Mouse (Mus musculus) MEL (cell line): ENCODE measurements around the gene Rfx7. TPM values are rescaled to one million over a fixed set of nuclear protein-coding genes. Genes with fewer than 3 reads are reported as not detected.
A peak's percentile ranks its signal among the peaks of the same experiment; 100 is the strongest.

Experiments
- DNase-seq: peaks from one replicate; pipeline ENCODE4 v3.0.0; 2011; ENCODE audit warnings: low read depth, low spot score
- H3K27ac ChIP-seq: 2 replicates; pipeline ENCODE4 v1.5.1; 2012; ENCODE audit warnings: low read depth, mild to moderate bottlenecking, control low read depth, low read length, moderate library complexity; ENCODE audit not compliant: control insufficient read depth
- H3K27me3 ChIP-seq, 2 experiments: fragments of 150-350 bp in 1 of 2; sonication (generic) in 1 of 2; 2 replicates each; pipeline ENCODE4 v1.6.1; 2012; ENCODE audit warnings: low read length in 2 of 2, mild to moderate bottlenecking in 2 of 2, improper control_type of control experiment in 1 of 2, moderate library complexity in 1 of 2; ENCODE audit not compliant: insufficient read depth in 2 of 2, control insufficient read depth in 1 of 2
- H3K36me3 ChIP-seq, 2 experiments: 2 replicates each; pipeline ENCODE4 v1.6.1; 2012 to 2014; ENCODE audit warnings: low read length in 2 of 2, improper control_type of control experiment in 1 of 2, inconsistent platforms in 1 of 2, mild to moderate bottlenecking in 1 of 2; ENCODE audit not compliant: insufficient read depth in 2 of 2, control insufficient read depth in 1 of 2
- H3K4me1 ChIP-seq, 2 experiments: fragments of 150-350 bp in 1 of 2; sonication (generic) in 1 of 2; 2 replicates each; pipeline ENCODE4 v1.6.1; 2012; ENCODE audit warnings: low read length in 2 of 2, improper control_type of control experiment in 1 of 2, mild to moderate bottlenecking in 1 of 2; ENCODE audit not compliant: insufficient read depth in 2 of 2, control insufficient read depth in 1 of 2
- H3K4me3 ChIP-seq, 2 experiments: fragments of 150-350 bp in 1 of 2; sonication (generic) in 1 of 2; 2 replicates each; pipeline ENCODE4 v1.5.1; 2012; ENCODE audit warnings: low read depth in 2 of 2, low read length in 2 of 2, mild to moderate bottlenecking in 2 of 2, moderate library complexity in 2 of 2, control low read depth in 1 of 2, improper control_type of control experiment in 1 of 2; ENCODE audit not compliant: control insufficient read depth in 1 of 2, insufficient read depth in 1 of 2
- H3K79me2 ChIP-seq: 2 replicates; pipeline ENCODE4 v1.6.1; 2012; ENCODE audit warnings: mild to moderate bottlenecking, low read length, moderate library complexity; ENCODE audit not compliant: control insufficient read depth, poor library complexity, insufficient read depth
- H3K9ac ChIP-seq: 2 replicates; pipeline ENCODE4 v1.6.1; 2012; ENCODE audit warnings: low read depth, mild to moderate bottlenecking, control low read depth, low read length, moderate library complexity; ENCODE audit not compliant: control insufficient read depth, poor library complexity, severe bottlenecking
- H3K9me3 ChIP-seq: fragments of 150-350 bp; sonication (generic); replicated peaks from 2 replicates; pipeline ENCODE4 v1.6.1; 2012; ENCODE audit warnings: mild to moderate bottlenecking, low read length, improper control_type of control experiment, moderate library complexity; ENCODE audit not compliant: insufficient read depth
- CHD1 ChIP-seq: IDR thresholded peaks from 2 replicates; pipeline ENCODE4 v1.6.1; 2012; ENCODE audit warnings: low read depth, mild to moderate bottlenecking, inconsistent platforms, low read length, improper control_type of control experiment
- E2F4 ChIP-seq: IDR thresholded peaks from 2 replicates; pipeline ENCODE4 v1.6.1; 2011; ENCODE audit warnings: low read depth, low read length, improper control_type of control experiment, borderline replicate concordance
- EP300 ChIP-seq, 2 experiments: IDR thresholded peaks; 2 replicates each; pipeline ENCODE4 v1.6.1; 2011; ENCODE audit warnings: improper control_type of control experiment in 2 of 2, low read length in 2 of 2, low read depth in 1 of 2, mild to moderate bottlenecking in 1 of 2
- GABPA ChIP-seq: IDR thresholded peaks from 2 replicates; pipeline ENCODE4 v1.6.1; 2012; ENCODE audit warnings: low read depth, mild to moderate bottlenecking, inconsistent platforms, low read length, improper control_type of control experiment, moderate library complexity
- GATA1 ChIP-seq: IDR thresholded peaks from 2 replicates; pipeline ENCODE4 v1.6.1; 2011; ENCODE audit warnings: low read depth, low read length, improper control_type of control experiment
- JUND ChIP-seq: IDR thresholded peaks from 2 replicates; pipeline ENCODE4 v1.6.1; 2011; ENCODE audit warnings: low read depth, mild to moderate bottlenecking, improper control_type of control experiment, low read length
- MEF2A ChIP-seq: IDR thresholded peaks from 2 replicates; pipeline ENCODE4 v1.6.1; 2014; ENCODE audit warnings: low read depth, mild to moderate bottlenecking, inconsistent platforms, low read length, improper control_type of control experiment; ENCODE audit not compliant: poor library complexity, insufficient replicate concordance, severe bottlenecking; ENCODE audit errors: extremely low read depth
- MXI1 ChIP-seq: IDR thresholded peaks from 2 replicates; pipeline ENCODE4 v1.6.1; 2011; ENCODE audit warnings: mild to moderate bottlenecking, low read depth, low read length, improper control_type of control experiment
- MYB ChIP-seq: IDR thresholded peaks from 2 replicates; pipeline ENCODE4 v1.6.1; 2011; ENCODE audit warnings: mild to moderate bottlenecking, low read depth, low read length, improper control_type of control experiment
- MYC ChIP-seq: IDR thresholded peaks from 2 replicates; pipeline ENCODE4 v1.6.1; 2011; ENCODE audit warnings: low read depth, mild to moderate bottlenecking, low read length, improper control_type of control experiment, moderate library complexity
- NELFE ChIP-seq: IDR thresholded peaks from 2 replicates; pipeline ENCODE4 v1.6.1; 2011; ENCODE audit warnings: low read depth, low read length, improper control_type of control experiment
- NRF1 ChIP-seq: IDR thresholded peaks from 2 replicates; pipeline ENCODE4 v1.6.1; 2014; ENCODE audit warnings: low read depth, mild to moderate bottlenecking, inconsistent platforms, low read length, improper control_type of control experiment, moderate library complexity; ENCODE audit not compliant: poor library complexity, insufficient read depth, severe bottlenecking
- POLR2A ChIP-seq, 2 experiments: IDR thresholded peaks; 2 replicates each; pipeline ENCODE4 v1.6.1; 2011 to 2012; ENCODE audit warnings: low read length in 2 of 2, mild to moderate bottlenecking in 2 of 2, control low read depth in 1 of 2, improper control_type of control experiment in 1 of 2, low read depth in 1 of 2, moderate library complexity in 1 of 2; ENCODE audit not compliant: control insufficient read depth in 1 of 2, insufficient read depth in 1 of 2, poor library complexity in 1 of 2
- POLR2AphosphoS2 ChIP-seq: IDR thresholded peaks from 2 replicates; pipeline ENCODE4 v1.6.1; 2011; ENCODE audit warnings: low read length, improper control_type of control experiment
- POLR2AphosphoS5 ChIP-seq: IDR thresholded peaks from 2 replicates; pipeline ENCODE4 v1.6.1; 2012; ENCODE audit warnings: low read depth, borderline replicate concordance, mild to moderate bottlenecking, inconsistent platforms, low read length, moderate library complexity, mixed read lengths
- RCOR1 ChIP-seq: IDR thresholded peaks from 2 replicates; pipeline ENCODE4 v1.6.1; 2012; ENCODE audit warnings: low read depth, mild to moderate bottlenecking, inconsistent platforms, low read length, improper control_type of control experiment
- SIN3A ChIP-seq: IDR thresholded peaks from 2 replicates; pipeline ENCODE4 v1.6.1; 2012; ENCODE audit warnings: low read length, improper control_type of control experiment, inconsistent platforms
- SMC3 ChIP-seq: IDR thresholded peaks from 2 replicates; pipeline ENCODE4 v1.6.1; 2011; ENCODE audit warnings: low read depth, low read length, improper control_type of control experiment
- TAL1 ChIP-seq: IDR thresholded peaks from 2 replicates; pipeline ENCODE4 v1.6.1; 2012; ENCODE audit warnings: mild to moderate bottlenecking, inconsistent platforms, low read length, moderate library complexity, mixed read lengths
- TBP ChIP-seq: IDR thresholded peaks from 2 replicates; pipeline ENCODE4 v1.8.0; 2011; ENCODE audit warnings: low read depth, low read length, improper control_type of control experiment
- UBTF ChIP-seq: IDR thresholded peaks from 2 replicates; pipeline ENCODE4 v1.6.1; 2012; ENCODE audit warnings: low read depth, mild to moderate bottlenecking, inconsistent platforms, low read length, improper control_type of control experiment, moderate library complexity, borderline replicate concordance; ENCODE audit not compliant: insufficient read depth
- ZMIZ1 ChIP-seq: IDR thresholded peaks from 2 replicates; pipeline ENCODE4 v1.6.1; 2012; ENCODE audit warnings: low read depth, mild to moderate bottlenecking, inconsistent platforms, low read length, improper control_type of control experiment, moderate library complexity
- ZNF384 ChIP-seq: IDR thresholded peaks from 2 replicates; pipeline ENCODE4 v1.6.1; 2012; ENCODE audit warnings: low read depth, mild to moderate bottlenecking, inconsistent platforms, low read length, improper control_type of control experiment
- polyA plus RNA-seq, 2 experiments: library from polyadenylated mRNA; stranded (reverse) in 1 of 2; unstranded in 1 of 2; fragments of >175 nt in 1 of 2; fragments of >200 nt in 1 of 2; gene quantifications; 2 replicates each; pipeline versions ENCODE4 v1.2.1 to v1.2.4; 2012; ENCODE audit warnings: low replicate concordance in 2 of 2, low read depth in 1 of 2; ENCODE audit not compliant: insufficient read length in 2 of 2, insufficient read depth in 1 of 2, missing spikeins in 1 of 2
- total RNA-seq: library from RNA; depleted of rRNA; stranded (reverse); fragments of 300-350 nt; gene quantifications from 2 replicates; pipeline ENCODE4 v1.2.3, GENCODE M21; 2012

Gene Rfx7
- total and polyA plus RNA-seq, 3 experiments = 6.2 to 30.5 (median 19.9) TPM

GRCm38 (mm10) chr9:72656940-72657339, 124.9 kb downstream of the Rfx7 start:
- no peaks in the 10 kb centered on the region for H3K27me3 ChIP-seq
- no peak overlapping the region for H3K4me3 ChIP-seq
- H3K27ac ChIP-seq = peak overlapping the region; percentile 62
- DNase-seq = peak; percentile 82
- H3K9me3 ChIP-seq = no peaks in the 10 kb centered on the region
- H3K79me2 ChIP-seq = peaks cover 5% of the 10 kb centered on the region; the same call in 1 of the 2 replicates
- H3K9ac ChIP-seq = peak overlapping the region; percentile 30
- TF ChIP-seq MEF2A (no peak), TBP (peak; percentile 75), TAL1 (peak; percentile 18; the same call in 1 of the 2 replicates), GATA1 (peak; percentile 43; the same call in 1 of the 2 replicates), CHD1 (no peak), ZNF384 (no peak), POLR2A (IDR thresholded peaks at IDR 0.05; ENCODE audit: control insufficient read depth in 1 of 2, insufficient read depth in 1 of 2, low read depth in 1 of 2, low read length in 2 of 2, poor library complexity in 1 of 2) (0 out of 4 replicates have a peak, but pooled peaks of 1 of the 2 experiments have one; percentile 29)
- TF ChIP-seq, all 39 proteins: peak for 4
- peaks cover 0 to 32% of the 10 kb centered on the region in 2 experiments; a peak in 2 of 4 replicates for H3K36me3 ChIP-seq
- peaks cover 17 to 28% of the 10 kb centered on the region in 2 experiments for H3K4me1 ChIP-seq

DNA sequence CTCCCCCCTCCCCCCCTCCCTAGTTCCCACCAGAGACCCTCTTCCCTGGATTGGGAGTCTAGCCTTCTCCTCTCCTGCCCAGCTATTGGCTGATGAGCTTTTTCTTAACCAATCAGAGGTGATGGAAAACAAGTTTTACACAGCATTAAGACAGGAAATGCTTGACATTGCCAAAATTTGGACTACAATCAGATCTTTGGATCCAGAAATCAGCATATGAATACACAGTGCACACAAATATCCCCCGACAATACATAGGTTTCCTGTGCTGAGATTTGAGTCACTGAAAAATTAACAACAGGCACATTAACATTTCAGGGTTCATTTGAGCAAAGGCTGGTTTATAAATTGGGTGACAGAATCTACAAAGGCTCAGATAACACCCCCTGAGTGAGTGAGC, 125.7 kb downstream of the Rfx7 start:
- H3K27ac ChIP-seq = no peak overlapping the region

DNA sequence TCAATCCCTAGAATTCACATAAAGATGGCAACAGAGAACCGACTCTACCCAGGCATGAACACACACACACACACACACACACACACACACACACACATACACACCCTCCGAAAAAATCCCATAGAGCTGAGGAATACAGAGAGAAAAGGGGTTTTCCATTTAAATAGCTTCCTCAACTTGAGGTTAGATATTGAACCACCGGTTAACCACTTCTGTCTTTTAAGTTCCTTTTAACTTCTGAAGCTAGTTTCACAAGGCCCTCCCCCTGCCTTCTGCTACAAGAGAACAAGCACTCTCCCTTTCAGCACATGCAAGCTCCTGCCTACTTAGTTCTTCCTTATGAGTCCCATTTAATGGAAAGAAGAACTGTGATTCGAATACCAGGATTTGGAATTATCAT, 128.1 kb downstream of the Rfx7 start:
- H3K9ac ChIP-seq = peak overlapping the region; percentile 20
- peaks cover 17 to 41% of the 10 kb centered on the region in 2 experiments for H3K4me1 ChIP-seq
- peak; percentile 95 for DNase-seq
- TF ChIP-seq E2F4 (no peak), SMC3 (no peak), POLR2AphosphoS2 (no peak), JUND (no peak), EP300 (IDR thresholded peaks at IDR 0.05; ENCODE audit: low read depth in 1 of 2, low read length in 2 of 2) (peak; percentile 69 to 83), NELFE (no peak), TBP (no peak), POLR2A (IDR thresholded peaks at IDR 0.05; ENCODE audit: control insufficient read depth in 1 of 2, insufficient read depth in 1 of 2, low read depth in 1 of 2, low read length in 2 of 2, poor library complexity in 1 of 2) (peak in 1 of 2 experiments; percentile 38; a peak in 1 of 4 replicates), ZNF384 (peak; percentile 43; the same call in 1 of the 2 replicates), TAL1 (no peak), MYB (no peak), CHD1 (peak; percentile 60; the same call in 1 of the 2 replicates), POLR2AphosphoS5 (no peak), RCOR1 (peak; percentile 93), GABPA (no peak), UBTF (no peak), NRF1 (no peak), MXI1 (peak; percentile 66), ZMIZ1 (no peak), SIN3A (peak; percentile 90), MYC (peak; percentile 91)

More for the DNA sequence above, 125.7 kb downstream of the Rfx7 start:
- no peak for DNase-seq
- H3K36me3 ChIP-seq = peaks cover 0 to 32% of the 10 kb centered on the region in 2 experiments; a peak in 2 of 4 replicates
- no peak overlapping the region for H3K9ac ChIP-seq
- no peaks in the 10 kb centered on the region for H3K9me3 ChIP-seq
- H3K27me3 ChIP-seq = no peaks in the 10 kb centered on the region
- H3K4me1 ChIP-seq = peaks cover 17 to 27% of the 10 kb centered on the region in 2 experiments
- no peak for TF ChIP-seq POLR2AphosphoS5
- TF ChIP-seq, all 39 proteins: peak for 0
- Histone ChIP-seq H3K4me3 (no peak overlapping the region), H3K79me2 (peaks cover 10% of the 10 kb centered on the region)

More for the DNA sequence above, 128.1 kb downstream of the Rfx7 start:
- peaks cover 0 to 47% of the 10 kb centered on the region in 2 experiments; a peak in 3 of 4 replicates for H3K36me3 ChIP-seq
- peak overlapping the region in 1 of 2 experiments; percentile 15; a peak in 1 of 4 replicates for H3K4me3 ChIP-seq
- H3K9me3 ChIP-seq = no peaks in the 10 kb centered on the region
- peaks cover 34% of the 10 kb centered on the region for H3K79me2 ChIP-seq
- H3K27me3 ChIP-seq = no peaks in the 10 kb centered on the region
- peak overlapping the region; percentile 62 for H3K27ac ChIP-seq
